Comparison of ENCODE assay signal across 13 mouse cellular contexts in the genomic region with DNA sequence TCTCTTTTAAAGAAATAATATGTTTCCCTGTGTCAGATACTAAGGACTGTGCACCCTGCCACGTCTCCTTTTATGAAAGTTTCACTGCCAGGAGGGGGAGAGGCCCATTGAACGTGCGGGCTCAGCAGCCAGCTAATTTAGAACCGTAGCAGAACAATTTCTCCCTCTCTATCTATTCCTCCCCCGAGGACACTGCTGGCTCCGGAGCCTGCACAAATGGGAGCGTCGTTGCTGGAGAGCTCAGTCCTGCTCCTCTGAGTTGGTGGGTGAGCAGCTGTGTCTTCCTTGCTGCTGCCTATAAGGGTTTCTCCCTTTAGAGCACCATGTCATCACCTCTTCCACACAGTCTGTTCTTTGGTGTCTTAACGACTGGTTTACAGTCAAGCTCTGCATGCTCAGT.
DNase-seq lines count a peak whose midpoint lies in the region.
"Had no signal": no experiment of that assay in that cellular context is flagged by ENCODE, and none has a peak within 500 bp of the region (broad histone marks: within the 10 kb centered on the region; RNA-seq: fewer than 3 reads in every experiment).

No protein-coding gene starts in this region.

- DNase-seq in frontal cortex, postnatal 36 days (ENCODE audit: low spot score in 2 of 2) = peak; percentile 36 to 39
- no peak for DNase-seq in frontal cortex, postnatal 10 days (ENCODE audit: low spot score in 2 of 2)
- DNase-seq in layer of hippocampus, postnatal 36 days = peak; percentile 21 to 26
- DNase-seq in layer of hippocampus, adult 11-12 months (ENCODE audit: low spot score) = no peak
- DNase-seq in right cerebral cortex, postnatal 25 days = peak; percentile 10
- DNase-seq in right cerebral cortex, postnatal 4 days = no peak
- no peak for DNase-seq in B cell, adult 2 months
- no peak for DNase-seq in urinary bladder, adult 18-20 months (ENCODE audit: low spot score in 2 of 2)
- DNase-seq: adrenal gland, postnatal 14 days; cerebellum, adult 9-10 months; gastrocnemius, postnatal 36 days; heart, postnatal 36 days; kidney, adult 2 months had no signal

Comparison
In these comparisons a context has a peak if more than half of its experiments do, and no peak if none do; other contexts are left out.
1. DNase-seq: peak in frontal cortex, postnatal 36 days (2 of 2), layer of hippocampus, postnatal 36 days (2 of 2) and right cerebral cortex, postnatal 25 days (single experiment); none in frontal cortex, postnatal 10 days (0 of 2), layer of hippocampus, adult 11-12 months (single experiment), right cerebral cortex, postnatal 4 days (single experiment), B cell, adult 2 months (0 of 2) and urinary bladder, adult 18-20 months (0 of 2).